Mouse (Mus musculus) R1 (cell line): ENCODE results near the gene Rb1.

Experiments used
- DNase-seq: peaks from one replicate; pipeline ENCODE4 v3.0.0-alpha.2; 2018; ENCODE audit warnings: low read depth, low spot score

Gene Rb1

DNA sequence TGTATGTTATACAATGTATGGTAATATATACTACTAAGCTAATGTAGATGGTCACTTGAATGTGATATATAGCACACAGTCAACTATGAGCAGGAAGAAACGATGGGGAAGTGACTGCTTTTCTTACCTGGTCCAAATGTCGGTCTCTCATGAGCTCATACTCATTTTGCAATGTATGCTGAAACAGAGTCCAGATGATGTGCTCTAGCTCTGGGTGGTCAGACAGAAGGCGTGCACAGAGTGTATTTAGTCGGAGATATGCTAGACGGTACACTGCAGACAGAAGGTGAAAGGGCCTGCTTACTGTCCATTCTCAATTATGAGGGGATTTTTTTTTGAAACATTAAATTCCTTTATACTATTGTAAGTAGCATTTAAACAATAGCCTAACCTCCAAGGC is 114.1 kb downstream of the Rb1 start:
- no peak for DNase-seq

GRCm38 (mm10) chr14:73210196-73210595 is 115.4 kb downstream of the Rb1 start:
- DNase-seq = no peak

DNA sequence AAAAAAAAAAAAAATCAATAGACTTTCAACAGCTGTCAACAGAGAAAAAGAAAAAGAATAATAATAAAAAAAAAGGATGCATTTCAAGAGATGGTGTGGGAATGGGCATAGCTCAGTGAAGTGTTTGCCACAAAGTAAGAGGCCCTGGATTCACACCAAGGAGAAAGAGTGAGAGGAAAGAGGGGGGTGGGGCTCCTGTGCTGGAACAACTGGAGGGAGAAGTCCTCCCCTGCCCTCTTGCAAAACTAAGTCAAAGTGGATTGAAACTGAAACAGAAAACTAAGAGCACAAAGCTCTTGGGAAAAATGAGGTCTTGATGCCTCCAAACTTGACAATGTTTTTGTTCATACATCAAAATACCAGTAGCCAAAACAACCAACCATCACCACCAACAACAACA is 116.4 kb downstream of the Rb1 start:
- DNase-seq = no peak

- no peak for DNase-seq
Measured at GRCm38 (mm10) chr14:73204016-73204415, 121.6 kb downstream of the Rb1 start.

GRCm38 (mm10) chr14:73201447-73201846 is 124.2 kb downstream of the Rb1 start:
- no peak for DNase-seq

- DNase-seq = no peak
Measured at GRCm38 (mm10) chr14:73199058-73199457, 126.6 kb downstream of the Rb1 start.

DNA sequence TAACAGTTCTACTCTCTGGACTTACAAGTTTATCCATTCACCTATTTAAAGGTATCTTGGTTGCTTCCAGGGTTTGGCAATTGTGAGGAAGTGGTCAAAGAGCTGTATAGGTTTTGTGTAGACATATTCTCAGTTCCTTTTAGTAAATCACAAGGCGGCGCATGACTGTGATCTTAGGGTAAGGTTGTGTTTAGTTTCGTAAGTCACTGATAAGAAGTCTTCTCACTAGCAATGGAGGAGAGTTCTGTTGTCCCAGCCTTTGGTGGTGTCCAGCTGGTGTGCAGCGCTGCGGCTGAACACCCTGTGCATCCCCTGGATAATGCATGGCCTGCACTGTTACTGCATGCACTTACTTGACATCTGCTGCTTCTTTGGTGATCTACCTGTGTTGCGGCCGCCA is 138.7 kb downstream of the Rb1 start:
- no peak for DNase-seq

DNA sequence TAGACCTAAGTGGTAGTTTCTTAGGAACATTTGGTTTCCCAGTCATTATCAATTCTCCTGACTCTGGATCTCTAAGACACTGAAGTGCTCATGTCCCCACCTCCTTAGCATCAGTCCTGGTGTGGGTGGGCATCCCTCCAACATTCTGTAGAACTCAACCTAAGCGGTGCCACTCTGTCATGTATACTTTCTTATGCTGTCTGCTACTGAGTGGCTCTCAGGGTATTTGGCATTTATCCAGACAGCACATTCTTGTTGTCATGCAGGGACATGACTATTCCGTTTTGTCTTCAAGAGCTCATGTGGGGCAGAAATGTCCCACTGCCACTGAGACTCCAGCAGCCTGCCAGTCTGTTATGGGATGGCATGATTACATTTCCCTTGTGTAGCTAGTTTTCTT is 144.5 kb downstream of the Rb1 start:
- DNase-seq = no peak

DNA sequence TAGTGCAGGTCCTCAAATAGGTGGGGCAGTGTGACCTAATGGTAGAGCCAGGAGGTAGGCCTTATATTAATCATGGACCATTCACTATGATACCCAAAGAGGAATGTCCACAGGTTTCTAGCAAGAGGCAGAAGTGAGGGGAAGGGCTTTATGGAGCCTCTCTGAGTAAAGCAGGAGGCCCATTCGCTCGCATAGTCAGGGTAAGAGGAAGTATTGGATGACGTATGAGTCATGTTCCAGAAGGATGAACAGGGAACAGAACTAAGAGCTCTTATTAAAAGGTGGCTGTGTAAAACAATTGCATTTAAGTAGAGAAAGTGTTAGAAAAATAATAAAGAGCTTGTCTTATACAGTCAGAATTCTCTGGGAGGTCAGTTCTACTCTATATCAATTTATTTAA is 145.0 kb downstream of the Rb1 start:
- no peak for DNase-seq

- DNase-seq = no peak
Measured at GRCm38 (mm10) chr14:73179221-73179681, 146.4 kb downstream of the Rb1 start.

DNA sequence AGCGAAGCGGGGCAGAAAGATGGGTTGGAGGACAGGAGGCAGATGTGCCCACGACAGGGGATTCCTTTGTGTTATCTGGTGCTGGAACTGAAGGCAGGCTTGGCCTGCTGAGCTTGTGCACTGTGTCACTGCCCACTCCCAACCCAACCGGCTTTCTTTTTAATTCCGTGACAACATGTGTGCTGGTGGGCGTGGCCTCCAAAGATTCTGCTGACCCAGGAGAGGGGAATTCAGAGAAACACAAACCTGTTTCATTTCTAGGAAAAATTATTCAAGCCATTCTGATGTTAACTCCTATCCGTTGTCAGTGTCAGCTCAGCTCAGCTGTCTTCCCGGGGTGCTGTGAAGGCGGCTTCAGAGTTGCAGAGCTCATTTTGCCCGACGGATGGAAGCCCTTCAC is 147.7 kb downstream of the Rb1 start:
- no peak for DNase-seq

DNA sequence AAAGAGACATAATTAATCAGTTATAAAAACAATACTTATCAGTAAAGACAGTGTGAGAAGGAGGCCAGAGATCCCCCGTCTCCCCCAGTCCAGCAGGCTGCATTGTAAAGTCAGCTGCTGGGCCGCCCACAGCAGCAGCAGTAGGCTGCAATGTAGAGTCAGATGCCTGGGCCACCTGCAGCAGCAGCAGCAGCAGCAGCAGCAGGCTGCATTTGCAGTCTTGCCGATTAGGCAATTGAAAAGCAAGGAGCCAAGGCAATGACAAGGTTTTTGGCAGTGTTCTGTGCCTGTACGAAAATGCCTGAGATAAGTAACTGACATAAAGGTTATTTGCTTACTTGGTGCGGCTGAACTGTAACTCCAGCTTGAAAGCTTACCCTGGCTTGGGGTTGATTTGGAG is 149.4 kb downstream of the Rb1 start:
- DNase-seq = no peak

DNA sequence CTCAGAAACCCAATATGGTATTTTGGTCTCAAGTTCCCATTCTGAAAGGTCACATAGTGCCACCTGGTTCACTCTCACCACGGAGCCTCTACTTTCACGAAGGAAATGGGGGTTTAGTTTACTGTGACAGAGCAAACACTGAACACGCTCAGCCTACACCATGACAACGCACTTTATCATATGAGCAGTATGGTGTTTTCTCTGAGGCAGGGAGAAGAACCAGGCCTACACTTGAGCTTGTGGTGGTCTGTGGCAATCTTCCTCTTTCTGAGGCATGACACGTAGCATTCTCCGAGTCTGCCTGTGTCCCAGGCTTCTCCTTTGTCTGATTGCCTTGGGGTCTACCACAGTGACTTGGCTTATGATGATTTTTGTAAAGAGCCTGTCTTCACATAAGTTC is 149.8 kb downstream of the Rb1 start:
- DNase-seq = no peak

DNA sequence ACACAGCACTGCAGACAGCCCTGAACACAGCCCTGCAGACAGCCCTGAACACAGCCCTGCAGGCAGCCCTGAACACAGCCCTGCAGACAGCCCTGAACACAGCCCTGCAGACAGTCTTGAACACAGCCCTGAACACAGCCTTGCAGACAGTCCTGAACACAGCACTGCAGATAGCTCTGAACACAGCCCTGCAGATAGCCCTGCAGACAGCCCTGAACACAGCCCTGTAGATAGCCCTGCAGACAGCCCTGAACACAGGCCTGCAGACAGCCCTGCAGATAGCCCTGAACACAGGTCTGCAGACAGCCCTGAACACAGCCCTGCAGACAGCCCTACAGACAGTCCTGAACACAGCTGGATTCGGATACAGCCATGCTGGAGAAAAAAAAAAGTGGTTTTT is 150.6 kb downstream of the Rb1 start:
- DNase-seq = no peak

- DNase-seq = no peak
Measured at GRCm38 (mm10) chr14:73174091-73174995, 151.3 kb downstream of the Rb1 start.

DNA sequence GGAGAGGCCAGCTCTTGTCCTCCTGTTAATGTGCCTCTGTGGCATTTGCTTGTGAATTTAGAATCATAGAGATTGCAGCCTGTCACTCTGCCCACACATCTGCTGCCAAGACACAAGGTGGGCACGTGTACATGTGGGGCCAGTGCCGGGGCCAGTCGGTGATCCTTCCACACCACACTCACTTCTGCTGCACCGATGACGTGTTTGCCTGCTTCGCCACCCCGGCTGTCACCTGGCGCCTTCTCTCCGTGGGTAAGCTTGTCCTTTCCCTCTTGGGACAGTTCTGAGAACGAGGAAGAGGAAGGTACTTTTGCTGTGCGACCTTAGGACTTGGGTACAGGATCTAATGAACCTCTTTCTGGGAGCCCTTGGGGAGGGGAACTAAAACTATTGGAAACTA is 152.0 kb downstream of the Rb1 start:
- no peak for DNase-seq

DNA sequence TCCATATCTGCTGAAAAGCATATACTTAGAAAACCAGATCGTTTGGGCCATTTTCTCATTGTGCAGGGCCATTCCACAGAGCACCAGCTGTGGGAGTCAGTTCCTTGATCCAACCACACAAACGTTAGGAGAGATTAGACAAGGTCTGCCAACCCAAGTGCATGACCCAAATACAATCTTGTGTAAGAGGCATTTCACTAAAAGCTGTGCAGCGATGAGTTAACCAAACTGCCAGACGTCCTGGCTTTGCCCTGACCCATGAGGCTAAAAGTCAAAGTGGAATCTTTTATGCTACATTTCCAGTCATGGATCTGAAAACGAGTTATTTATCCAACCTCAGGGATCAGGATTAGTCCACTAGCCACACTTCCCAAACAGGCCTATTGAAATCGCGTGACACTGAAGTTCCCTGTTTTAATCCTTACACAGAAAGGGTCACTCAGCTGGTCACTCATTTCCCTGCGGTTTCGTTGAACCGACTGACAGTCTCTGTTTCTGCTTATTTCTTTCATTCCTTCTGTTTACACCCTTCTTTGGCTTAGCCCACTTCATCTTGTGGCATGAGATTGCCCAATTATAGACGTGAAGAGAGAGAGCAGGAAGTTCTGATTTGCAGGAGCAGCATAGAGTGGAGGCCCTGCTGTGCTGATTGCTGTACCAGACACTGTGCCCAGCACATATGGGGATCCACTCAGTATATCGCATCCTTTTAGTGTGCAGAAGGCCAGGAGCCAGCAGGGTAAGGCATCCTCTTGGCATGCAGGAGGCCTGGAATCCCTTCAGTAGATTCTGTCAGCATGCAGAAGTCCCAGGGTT is 153.2 kb downstream of the Rb1 start:
- no peak for DNase-seq

- no peak for DNase-seq
Measured at GRCm38 (mm10) chr14:73169926-73170844, 155.4 kb downstream of the Rb1 start.

GRCm38 (mm10) chr14:73168605-73169004 is 157.0 kb downstream of the Rb1 start:
- DNase-seq = no peak

GRCm38 (mm10) chr14:73165136-73165535 is 160.5 kb downstream of the Rb1 start:
- DNase-seq = no peak

DNA sequence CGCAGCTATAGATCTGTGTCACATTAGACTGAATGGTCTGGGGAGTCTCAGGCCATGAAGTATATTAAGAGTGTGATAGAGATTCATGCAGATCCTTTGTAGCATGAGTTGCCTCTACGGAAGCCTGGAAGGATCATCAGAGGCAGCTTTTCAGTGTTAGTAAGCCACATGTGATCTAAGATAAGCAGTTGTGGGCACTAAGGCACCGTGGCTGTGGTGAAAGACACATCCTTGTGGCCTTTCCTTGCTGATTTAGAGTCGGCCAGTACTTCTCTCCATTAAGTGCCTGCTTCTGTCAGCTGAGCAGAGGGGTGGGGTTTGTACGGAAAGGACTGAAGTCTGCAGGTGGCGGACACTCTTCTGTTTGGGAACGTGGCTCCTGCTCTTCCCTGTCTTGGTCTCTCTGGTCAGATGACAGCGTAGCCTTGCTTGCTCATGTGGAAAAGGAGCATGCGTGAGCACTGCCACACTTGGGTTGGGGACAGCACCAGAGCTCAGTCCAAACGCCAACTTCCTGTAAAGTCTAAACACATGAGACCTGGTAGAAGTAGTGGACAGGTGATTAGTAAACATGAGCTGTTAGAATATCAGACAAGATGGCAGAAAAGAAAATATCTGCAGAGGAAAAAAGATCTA is 162.1 kb downstream of the Rb1 start:
- DNase-seq = no peak
